23 mouse cellular contexts compared by ENCODE assay signal in genomic region chr7:117452269-117452668, GRCm38 (mm10).
A peak's percentile ranks its signal among the peaks of the same experiment; 100 is the strongest.
DNase-seq lines count a peak whose midpoint lies in the region; ATAC-seq and TF ChIP-seq lines count a peak whose summit lies in the region.
"Had no signal": no experiment of that assay in that cellular context is flagged by ENCODE, and none has a peak within 500 bp of the region (broad histone marks: within the 10 kb centered on the region; RNA-seq: fewer than 3 reads in every experiment).

No protein-coding gene starts in this region.

- peak overlapping the region; percentile 59; the same call in 1 of the 2 replicates for H3K27ac ChIP-seq in heart, embryonic 10.5 days
- H3K27ac ChIP-seq in heart, embryonic 11.5 days (ENCODE audit: low read depth, low read length): no peak overlapping the region
- H3K27ac ChIP-seq in lung, embryonic 14.5 days (ENCODE audit: low read depth): no peak overlapping the region
- H3K27ac ChIP-seq: limb, embryonic 12.5 days; liver, embryonic 14.5 days; neural tube, embryonic 13.5 days had no signal

- H3K9me3 ChIP-seq in heart, embryonic 10.5 days: no peaks in the 10 kb centered on the region
- no peaks in the 10 kb centered on the region for H3K9me3 ChIP-seq in heart, embryonic 11.5 days (replicated peaks; ENCODE audit: control insufficient read depth, low read length)
- no peaks in the 10 kb centered on the region for H3K9me3 ChIP-seq in lung, embryonic 14.5 days (ENCODE audit: low read depth, low read length)
- H3K9me3 ChIP-seq: heart, embryonic 12.5 days; limb, embryonic 12.5 days; neural tube, embryonic 13.5 days had no signal

- no peak overlapping the region for H3K9ac ChIP-seq in heart, embryonic 11.5 days (ENCODE audit: low read depth, low read length)
- no peak overlapping the region for H3K9ac ChIP-seq in lung, embryonic 14.5 days
- H3K9ac ChIP-seq: heart, embryonic 12.5 days; limb, embryonic 12.5 days; liver, embryonic 14.5 days; neural tube, embryonic 13.5 days had no signal

- no peak for DNase-seq in heart, embryonic 10.5 days (ENCODE audit: low spot score)
- DNase-seq in lung, embryonic 14.5 days: peak; percentile 68
- DNase-seq in lung, postnatal 25 days (ENCODE audit: low spot score): no peak
- DNase-seq in brain, embryonic 14.5 days (ENCODE audit: low read depth): peak; percentile 69
- DNase-seq in frontal cortex, postnatal 36 days (ENCODE audit: low spot score in 2 of 2): no peak
- DNase-seq: adrenal gland, postnatal 14 days; cerebellum, adult 8-10 months; embryo, embryonic 11 days; gastrocnemius, postnatal 10 days; heart, postnatal 4 days; kidney, adult 2 months; kidney, postnatal 14 days; right cerebral cortex, postnatal 14 days; thymus, postnatal 36 days had no signal

- H3K4me2 ChIP-seq in heart, embryonic 11.5 days: no peak overlapping the region
- H3K4me2 ChIP-seq in lung, embryonic 14.5 days: no peak overlapping the region
- H3K4me2 ChIP-seq: heart, embryonic 12.5 days; limb, embryonic 12.5 days; neural tube, embryonic 13.5 days had no signal

- no peak for ATAC-seq in heart, embryonic 11.5 days (replicated peaks; ENCODE audit: insufficient number of reproducible peaks, low FRiP score, low TSS enrichment)
- ATAC-seq in lung, embryonic 14.5 days (ENCODE audit: insufficient read depth): peak; percentile 17; the same call in 1 of the 2 replicates
- ATAC-seq in granulocyte monocyte progenitor cell, adult 5-6 weeks (replicated peaks; ENCODE audit: poor library complexity, severe bottlenecking): peak; percentile 72
- ATAC-seq: activated CD4-positive, CD25-positive, alpha-beta regulatory T cell, adult 4 months; Patski had no signal

- no peak overlapping the region for H3K4me3 ChIP-seq in heart, embryonic 10.5 days
- H3K4me3 ChIP-seq in heart, embryonic 11.5 days (ENCODE audit: low read depth, low read length): no peak overlapping the region
- H3K4me3 ChIP-seq in lung, embryonic 14.5 days (ENCODE audit: low read depth, low read length): no peak overlapping the region
- H3K4me3 ChIP-seq: heart, embryonic 12.5 days; limb, embryonic 12.5 days; megakaryocyte, embryonic 14.5 days; neural tube, embryonic 13.5 days had no signal

- no peak for TF ChIP-seq POLR2A in brain, embryonic 14.5 days (IDR thresholded peaks at IDR 0.05; ENCODE audit: borderline replicate concordance, extremely low read depth, insufficient read depth, insufficient read length, poor library complexity, severe bottlenecking)

- no peaks in the 10 kb centered on the region for H3K36me3 ChIP-seq in heart, embryonic 10.5 days
- no peaks in the 10 kb centered on the region for H3K36me3 ChIP-seq in heart, embryonic 11.5 days (ENCODE audit: control insufficient read depth, insufficient read depth, low read length)
- no peaks in the 10 kb centered on the region for H3K36me3 ChIP-seq in lung, embryonic 14.5 days (ENCODE audit: insufficient read depth)
- H3K36me3 ChIP-seq: heart, embryonic 12.5 days; limb, embryonic 12.5 days; neural tube, embryonic 13.5 days had no signal

- peaks cover 32% of the 10 kb centered on the region for H3K4me1 ChIP-seq in heart, embryonic 10.5 days
- peaks cover 7% of the 10 kb centered on the region for H3K4me1 ChIP-seq in heart, embryonic 11.5 days (ENCODE audit: control insufficient read depth, insufficient read depth, low read length)
- peaks cover 6% of the 10 kb centered on the region; the same call in 1 of the 2 replicates for H3K4me1 ChIP-seq in lung, embryonic 14.5 days (ENCODE audit: insufficient read depth)

- no peaks in the 10 kb centered on the region for H3K27me3 ChIP-seq in heart, embryonic 10.5 days (ENCODE audit: insufficient read depth, poor library complexity, severe bottlenecking)
- H3K27me3 ChIP-seq in heart, embryonic 11.5 days (ENCODE audit: control insufficient read depth, insufficient read depth, low read length): no peaks in the 10 kb centered on the region
- H3K27me3 ChIP-seq in lung, embryonic 14.5 days (ENCODE audit: insufficient read depth, low read length): no peaks in the 10 kb centered on the region
- H3K27me3 ChIP-seq: heart, embryonic 12.5 days; megakaryocyte, embryonic 14.5 days; neural tube, embryonic 13.5 days; Patski had no signal

- 62% methylated on average over 2 of the region's 2 CpGs for WGBS in heart, embryonic 10.5 days
- 72% methylated on average over 2 of the region's 2 CpGs for WGBS in heart, embryonic 11.5 days (ENCODE audit: insufficient replicate concordance)
- 22% methylated on average over 2 of the region's 2 CpGs for WGBS in lung, embryonic 14.5 days

- no peak for TF ChIP-seq CTCF in lung, embryonic 14.5 days (IDR thresholded peaks at IDR 0.05; ENCODE audit: low read depth)
- TF ChIP-seq CTCF in brain, embryonic 14.5 days (IDR thresholded peaks at IDR 0.05; ENCODE audit: borderline replicate concordance, extremely low read depth, insufficient read depth, insufficient read length): no peak

Comparison
In these comparisons a context has a peak if more than half of its experiments do, and no peak if none do; other contexts are left out.
1. DNase-seq: peak in lung, embryonic 14.5 days (single experiment) and brain, embryonic 14.5 days (single experiment); none in heart, embryonic 10.5 days (single experiment), lung, postnatal 25 days (single experiment) and frontal cortex, postnatal 36 days (0 of 2).